Mouse (Mus musculus) ES-Bruce4 (cell line): ENCODE data around the gene Sgtb.

ENCODE experiments used
- CTCF ChIP-seq: IDR thresholded peaks from one replicate; pipeline ENCODE4 v1.8.1; 2011; ENCODE audit warnings: low read depth, low read length
- EP300 ChIP-seq: IDR thresholded peaks from 2 replicates; pipeline ENCODE4 v1.6.1; 2011; ENCODE audit warnings: low read depth, low read length; ENCODE audit not compliant: insufficient read depth

DNA sequence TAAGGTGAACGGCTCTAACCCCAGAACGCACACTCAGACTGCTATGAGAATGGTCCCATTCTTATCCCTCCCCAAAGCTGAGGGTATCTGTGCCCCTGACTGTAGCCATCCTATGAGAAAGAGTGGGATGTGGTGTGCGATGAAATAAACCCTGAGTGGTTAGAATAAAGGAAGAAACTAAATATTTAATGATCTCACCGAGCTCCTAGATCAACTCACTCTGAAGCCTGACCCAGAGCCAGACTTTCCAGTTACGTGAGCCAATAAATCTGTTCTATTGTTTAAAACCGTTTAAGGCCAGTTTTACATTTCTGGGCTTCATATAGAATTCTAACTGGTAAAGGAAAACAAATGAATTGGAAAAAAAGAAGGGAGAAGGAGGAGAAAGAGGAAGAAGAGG lies 32.5 kb upstream of the Sgtb start:
- TF ChIP-seq CTCF (no peak), EP300 (no peak)
